ENCODE assay signal across 21 mouse cellular contexts in genomic region chr5:107644595-107644994, GRCm38 (mm10). TPM values are rescaled to one million over a fixed set of nuclear protein-coding genes. Genes with fewer than 3 reads are reported as not detected.
DNase-seq lines count a peak whose midpoint lies in the region; ATAC-seq and TF ChIP-seq lines count a peak whose summit lies in the region.
"Had no signal": no experiment of that assay in that cellular context is flagged by ENCODE, and none has a peak within 500 bp of the region (broad histone marks: within the 10 kb centered on the region; RNA-seq: fewer than 3 reads in every experiment).

No protein-coding gene starts in this region.

- peak; percentile 58 for DNase-seq in MEL (ENCODE audit: low read depth, low spot score)
- DNase-seq in c-Kit-positive CD71-positive TER-119-negative erythroid progenitor cells, embryonic 14.5 days (ENCODE audit: low read depth) = peak; percentile 42
- peak in 2 of 3 experiments; percentile 13 to 19 for DNase-seq in liver, embryonic 14.5 days (ENCODE audit: low read depth in 3 of 3, low spot score in 3 of 3)
- DNase-seq in cerebellum, postnatal 14 days = no peak
- DNase-seq in left cerebral cortex, adult 8-10 months (ENCODE audit: low spot score in 2 of 2) = no peak
- DNase-seq in frontal cortex, adult 2 months (ENCODE audit: extremely low spot score in 1 of 2, low spot score in 1 of 2) = no peak
- DNase-seq: adrenal gland, postnatal 10 days; adrenal gland, postnatal 36 days; cerebellum, adult 11-12 months; cerebellum, adult 8-10 months; cerebellum, postnatal 10 days; gastrocnemius, adult 2 months; gastrocnemius, postnatal 14 days had no signal

- TF ChIP-seq RAD21 in MEL (IDR thresholded peaks at IDR 0.05; ENCODE audit: low read depth, low read length) = no peak

- ATAC-seq in liver, embryonic 14.5 days (ENCODE audit: insufficient read depth) = peak; percentile 74
- ATAC-seq in megakaryocyte progenitor cell, adult 5-6 weeks (replicated peaks; ENCODE audit: poor library complexity) = peak; percentile 89
- ATAC-seq: forebrain, embryonic 13.5 days; forebrain, embryonic 16.5 days; Patski had no signal

- TF ChIP-seq EP300 in MEL (IDR thresholded peaks at IDR 0.05; ENCODE audit: low read depth in 1 of 2, low read length in 2 of 2) = peak; percentile 47 to 56; a peak in 3 of 4 replicates
- 0 out of 2 replicates have a peak, but pooled peaks have one; percentile 36 for TF ChIP-seq EP300 in liver, embryonic 14.5 days (IDR thresholded peaks at IDR 0.05; ENCODE audit: low read depth)

- H3K27me3 ChIP-seq in MEL (ENCODE audit: control insufficient read depth in 1 of 2, insufficient read depth in 2 of 2, low read length in 2 of 2) = no peaks in the 10 kb centered on the region
- H3K27me3 ChIP-seq in liver, embryonic 14.5 days (ENCODE audit: control insufficient read depth, insufficient read depth, low read length) = no peaks in the 10 kb centered on the region
- H3K27me3 ChIP-seq: forebrain, embryonic 13.5 days; hindbrain, embryonic 12.5 days; hindbrain, embryonic 15.5 days; Patski had no signal

- peaks cover 12 to 14% of the 10 kb centered on the region in 2 experiments for H3K4me1 ChIP-seq in MEL (ENCODE audit: control insufficient read depth in 1 of 2, insufficient read depth in 2 of 2, low read length in 2 of 2)
- H3K4me1 ChIP-seq in liver, embryonic 14.5 days (replicated peaks; ENCODE audit: control insufficient read depth in 2 of 2, insufficient read depth in 2 of 2, low read length in 1 of 2) = peaks cover 0 to 12% of the 10 kb centered on the region in 2 experiments; a peak in 2 of 4 replicates
- H3K4me1 ChIP-seq: forebrain, embryonic 10.5 days; forebrain, embryonic 13.5 days; hindbrain, embryonic 12.5 days; hindbrain, embryonic 15.5 days had no signal

- H3K9me3 ChIP-seq in MEL (replicated peaks; ENCODE audit: insufficient read depth, low read length) = no peaks in the 10 kb centered on the region
- no peaks in the 10 kb centered on the region for H3K9me3 ChIP-seq in liver, embryonic 14.5 days (ENCODE audit: control insufficient read depth, low read length)
- H3K9me3 ChIP-seq: forebrain, embryonic 10.5 days; forebrain, embryonic 13.5 days; hindbrain, embryonic 12.5 days; hindbrain, embryonic 15.5 days had no signal

- H3K9ac ChIP-seq in MEL (ENCODE audit: control insufficient read depth, low read depth, low read length, poor library complexity, severe bottlenecking) = no peak overlapping the region
- H3K9ac ChIP-seq in liver, embryonic 14.5 days (replicated peaks) = no peak overlapping the region
- H3K9ac ChIP-seq: forebrain, embryonic 13.5 days; hindbrain, embryonic 12.5 days; hindbrain, embryonic 15.5 days had no signal

- H3K27ac ChIP-seq in MEL (ENCODE audit: control insufficient read depth, low read depth, low read length) = no peak overlapping the region
- no peak overlapping the region for H3K27ac ChIP-seq in liver, embryonic 14.5 days
- H3K27ac ChIP-seq: forebrain, embryonic 10.5 days; forebrain, embryonic 13.5 days; gastrocnemius, adult 2 months; hindbrain, embryonic 12.5 days; hindbrain, embryonic 15.5 days had no signal

- no peak overlapping the region for H3K4me2 ChIP-seq in liver, embryonic 14.5 days (ENCODE audit: low read depth)
- H3K4me2 ChIP-seq: forebrain, embryonic 13.5 days; heart, embryonic 11.5 days; hindbrain, embryonic 12.5 days; hindbrain, embryonic 15.5 days had no signal

- no peak overlapping the region for H3K4me3 ChIP-seq in MEL (ENCODE audit: control insufficient read depth in 1 of 2, insufficient read depth in 1 of 2, low read depth in 2 of 2, low read length in 2 of 2)
- H3K4me3 ChIP-seq in liver, embryonic 14.5 days (ENCODE audit: insufficient read depth in 1 of 2, low read depth in 2 of 2, low read length in 2 of 2) = no peak overlapping the region
- H3K4me3 ChIP-seq: forebrain, embryonic 10.5 days; forebrain, embryonic 13.5 days; gastrocnemius, adult 2 months; hindbrain, embryonic 12.5 days; hindbrain, embryonic 15.5 days had no signal

- 34% methylated on average over 2 of the region's 2 CpGs for WGBS in liver, embryonic 14.5 days (ENCODE audit: insufficient replicate concordance)

- TF ChIP-seq POLR2A in MEL (IDR thresholded peaks at IDR 0.05; ENCODE audit: control insufficient read depth in 1 of 2, insufficient read depth in 1 of 2, low read depth in 1 of 2, low read length in 2 of 2, poor library complexity in 1 of 2) = no peak

- TF ChIP-seq CTCF in MEL (IDR thresholded peaks at IDR 0.05 in 2 of 3, conservative IDR thresholded peaks at IDR 0.05 in 1 of 3; ENCODE audit: control insufficient read depth in 1 of 3, insufficient read depth in 1 of 3, low read depth in 2 of 3, low read length in 3 of 3, poor library complexity in 1 of 3, severe bottlenecking in 1 of 3) = no peak
- no peak for TF ChIP-seq CTCF in liver, embryonic 14.5 days (IDR thresholded peaks at IDR 0.05; ENCODE audit: low read depth)

- no peaks in the 10 kb centered on the region for H3K79me2 ChIP-seq in MEL (ENCODE audit: control insufficient read depth, insufficient read depth, low read length, poor library complexity)

- H3K36me3 ChIP-seq in MEL (ENCODE audit: control insufficient read depth in 1 of 2, insufficient read depth in 2 of 2, low read length in 2 of 2) = peaks cover 1 to 8% of the 10 kb centered on the region in 2 experiments
- no peaks in the 10 kb centered on the region for H3K36me3 ChIP-seq in liver, embryonic 14.5 days (replicated peaks; ENCODE audit: control insufficient read depth, insufficient read depth, low read depth)

TF ChIP-seq in MEL, 35 proteins besides CTCF, POLR2A, EP300 and RAD21:
- no peak for TF ChIP-seq MXI1 (IDR thresholded peaks at IDR 0.05; ENCODE audit: low read depth, low read length)
- peak; percentile 28; the same call in 1 of the 2 replicates for TF ChIP-seq ELF1 (IDR thresholded peaks at IDR 0.05; ENCODE audit: low read depth, low read length)
- TF ChIP-seq TAL1 (IDR thresholded peaks at IDR 0.05; ENCODE audit: low read length) = no peak
- 0 out of 2 replicates have a peak, but pooled peaks have one; percentile 11 for TF ChIP-seq SIN3A (IDR thresholded peaks at IDR 0.05; ENCODE audit: low read length)
- peak; percentile 34; the same call in 1 of the 2 replicates for TF ChIP-seq TCF12 (IDR thresholded peaks at IDR 0.05; ENCODE audit: low read depth, low read length)
- peak; percentile 42; the same call in 1 of the 2 replicates for TF ChIP-seq GATA1 (IDR thresholded peaks at IDR 0.05; ENCODE audit: low read depth, low read length)

RNA-seq across cellular contexts. Expression of gene Glmn, which starts 46.9 kb away (rescaled TPM):
- 7.3 and 7.8 TPM in 2 replicates for total RNA-seq in MEL (2012; rRNA removed)
- 1 to 10 TPM in 1 of 2 experiments, not detected in 1; 7.9 TPM for polyA plus RNA-seq in MEL (2012; ENCODE audit: insufficient read depth in 1 of 2, insufficient read length in 2 of 2, low read depth in 1 of 2, low replicate concordance in 2 of 2, missing spikeins in 1 of 2)
- 1.6 and 3.1 TPM in 2 replicates for polyA plus RNA-seq in liver, embryonic 14.5 days (2012; rRNA removed)
- 5.7 and 6.2 TPM in 2 replicates for polyA plus RNA-seq in liver, embryonic 14.5 days (2014; fragmentation: Nextera tagmentation; extraction: Ambion mirVana)
- total RNA-seq in megakaryocyte progenitor cell, adult 5-6 weeks (2015) = 18.8 and 25.8 TPM in 2 replicates
- total RNA-seq in megakaryocyte progenitor cell, adult 5-6 weeks (2017) = 11.4 and 13.9 TPM in 2 replicates
- 10 to 100 TPM; 18.9 to 23.9 (median 21.4) TPM for total RNA-seq in left cerebral cortex, adult 8-10 months (2022)
- 15.5 and 17.2 TPM in 2 replicates for polyA plus RNA-seq in frontal cortex, adult 2 months (2012; rRNA removed)

RNA-seq across cellular contexts. Expression of gene Rpap2, which starts 47.4 kb away (rescaled TPM):
- total RNA-seq in MEL (2012; rRNA removed) = 13.4 and 13.8 TPM in 2 replicates
- 10 to 100 TPM in 1 of 2 experiments, not detected in 1; 10.8 TPM for polyA plus RNA-seq in MEL (2012; ENCODE audit: insufficient read depth in 1 of 2, insufficient read length in 2 of 2, low read depth in 1 of 2, low replicate concordance in 2 of 2, missing spikeins in 1 of 2)
- polyA plus RNA-seq in liver, embryonic 14.5 days (2012; rRNA removed) = 1.4 and 2.6 TPM in 2 replicates
- 5.5 and 6.5 TPM in 2 replicates for polyA plus RNA-seq in liver, embryonic 14.5 days (2014; fragmentation: Nextera tagmentation; extraction: Ambion mirVana)
- total RNA-seq in megakaryocyte progenitor cell, adult 5-6 weeks (2015) = 18.4 and 24.5 TPM in 2 replicates
- 19.8 and 33.4 TPM in 2 replicates for total RNA-seq in megakaryocyte progenitor cell, adult 5-6 weeks (2017)
- 10 to 100 TPM; 20.7 to 25.3 (median 23.8) TPM for total RNA-seq in left cerebral cortex, adult 8-10 months (2022)
- polyA plus RNA-seq in frontal cortex, adult 2 months (2012; rRNA removed) = 13.3 and 16.0 TPM in 2 replicates

Comparison
In these comparisons a context has a peak if more than half of its experiments do, and no peak if none do; other contexts are left out.
1. DNase-seq: peak in MEL (single experiment), c-Kit-positive CD71-positive TER-119-negative erythroid progenitor cells, embryonic 14.5 days (single experiment) and liver, embryonic 14.5 days (2 of 3); none in cerebellum, postnatal 14 days (0 of 2), left cerebral cortex, adult 8-10 months (0 of 2) and frontal cortex, adult 2 months (0 of 2).